Mouse (Mus musculus) R1 (cell line): ENCODE measurements at regions not wholly inside any gene's neighbourhood (a gene's known extent, or its start where the extent isn't known, plus 50 kb on each side); places are given as distances from the start of the nearest gene placed in this dataset.

Experiments used
- DNase-seq: peaks from one replicate; pipeline ENCODE4 v3.0.0-alpha.2; 2018; ENCODE audit warnings: low read depth, low spot score

DNA sequence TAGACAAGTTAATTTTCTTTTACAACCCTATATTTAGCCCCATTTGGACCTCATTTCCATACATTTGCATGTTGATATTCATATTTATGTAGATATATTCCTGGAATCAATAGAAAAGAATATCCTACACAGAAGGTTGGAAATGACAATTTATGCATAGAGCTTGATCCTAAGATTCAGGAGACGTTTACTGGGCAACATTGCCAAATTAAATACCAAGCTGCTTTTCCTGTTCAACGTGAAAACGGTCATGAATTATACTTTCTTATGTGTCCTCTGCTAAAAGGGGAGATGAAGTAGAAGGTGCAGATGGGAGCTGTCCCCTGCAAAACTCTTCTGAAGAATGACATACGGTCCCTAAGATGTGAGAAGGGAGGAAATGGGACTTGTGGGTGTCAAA lies 2888.9 kb upstream of the Lrrc6 start:
- DNase-seq: no peak

GRCm38 (mm10) chr15:69387466-69387865 lies 2886.8 kb upstream of the Lrrc6 start:
- DNase-seq: no peak

- no peak for DNase-seq
These were observed 2864.7 kb upstream of the Lrrc6 start for GRCm38 (mm10) chr15:69365440-69365839.

DNA sequence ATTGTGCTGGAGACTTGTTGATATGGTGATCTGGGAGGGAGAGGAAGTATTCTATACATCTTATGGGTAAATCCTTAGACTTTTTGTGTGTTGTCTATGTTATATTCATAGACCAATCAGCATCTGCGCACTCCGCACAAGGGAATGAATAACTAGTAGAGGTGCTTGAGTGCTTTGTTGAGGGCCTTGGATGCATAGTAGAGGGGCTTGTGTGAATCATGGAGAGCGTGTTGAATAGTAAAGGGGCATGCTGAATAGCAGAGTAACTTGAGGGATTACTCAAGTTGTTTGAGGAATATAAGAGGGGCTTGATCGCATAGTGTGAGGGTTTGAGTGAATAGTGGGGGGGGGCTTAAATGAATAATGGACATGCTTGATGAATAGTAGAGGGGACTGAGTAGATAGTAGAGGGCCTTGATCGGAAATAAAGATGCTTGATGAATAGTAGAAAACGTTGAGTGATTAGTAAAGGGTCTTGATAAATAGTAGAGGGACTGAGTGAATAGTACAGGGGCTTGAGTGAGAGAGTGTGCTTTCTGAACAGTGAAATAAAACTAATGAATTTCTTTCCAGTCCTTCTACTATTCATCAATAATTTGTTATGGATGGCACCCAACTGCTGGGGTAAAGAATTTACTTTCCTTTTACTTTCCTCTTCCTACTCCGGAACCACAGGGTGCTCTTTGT lies 2849.5 kb upstream of the Lrrc6 start:
- DNase-seq: no peak

DNA sequence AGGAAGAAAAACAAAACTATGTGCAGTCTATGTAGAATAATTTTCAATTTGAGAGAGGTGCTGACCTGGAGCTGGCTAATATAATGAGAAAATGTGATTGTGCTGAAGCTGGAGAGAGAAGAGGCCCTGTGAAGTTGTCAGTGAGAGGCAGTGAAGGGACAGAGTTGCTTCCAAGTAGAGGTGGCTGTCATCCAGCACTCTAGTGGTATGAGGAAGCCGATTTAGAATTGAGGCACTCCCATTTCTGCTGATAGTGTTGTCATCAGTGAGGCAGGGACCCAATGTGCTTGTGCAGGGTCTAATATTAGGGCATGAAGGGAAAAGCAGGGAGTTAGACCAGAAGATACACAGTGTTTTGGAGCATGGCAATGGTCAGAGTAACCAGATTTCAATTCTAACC lies 2845.4 kb upstream of the Lrrc6 start:
- no peak for DNase-seq

- no peak for DNase-seq
These were observed 2842.0 kb upstream of the Lrrc6 start for GRCm38 (mm10) chr15:69342759-69343158.

- no peak for DNase-seq
These were observed 2835.8 kb upstream of the Lrrc6 start for GRCm38 (mm10) chr15:69336491-69336890.

DNA sequence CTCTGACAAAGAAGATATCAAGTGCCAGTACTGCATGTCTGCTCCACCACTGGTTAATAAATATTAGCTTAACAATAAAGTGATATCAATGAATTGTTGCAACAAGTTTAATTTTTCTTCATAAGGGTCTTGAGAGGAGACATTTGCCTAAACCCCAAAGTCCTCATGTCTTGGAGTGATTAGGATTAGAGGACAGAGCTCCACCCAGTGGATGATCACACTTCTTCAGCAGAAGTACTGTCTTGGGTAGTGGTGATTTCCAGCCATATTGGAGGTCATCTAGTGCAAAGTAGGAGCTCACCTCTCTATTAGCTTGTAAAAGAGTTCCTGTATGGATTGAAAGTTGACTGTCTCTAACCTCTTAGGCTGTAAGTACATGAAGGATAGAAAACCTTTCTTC lies 2825.8 kb upstream of the Lrrc6 start:
- no peak for DNase-seq

DNA sequence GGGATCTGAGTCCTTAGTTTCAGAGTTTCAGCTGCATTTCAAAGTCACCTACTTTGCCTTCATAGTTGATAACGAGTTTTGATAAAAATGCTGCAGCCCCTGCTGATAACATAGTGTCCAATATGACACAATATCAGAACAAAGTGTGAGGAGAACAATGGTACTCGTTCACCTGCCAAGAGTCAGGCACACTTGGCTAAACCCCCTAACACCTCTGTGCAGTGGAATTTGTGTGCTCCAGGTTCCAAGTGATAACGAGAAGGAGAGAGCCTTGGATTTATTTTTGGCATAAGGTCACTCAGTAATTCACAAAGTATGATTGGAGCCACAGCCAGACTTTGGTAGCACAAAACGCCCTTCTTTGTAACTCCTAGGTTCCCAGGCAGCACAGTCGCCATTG lies 2802.4 kb upstream of the Lrrc6 start:
- no peak for DNase-seq

GRCm38 (mm10) chr15:69291273-69291672 lies 2790.6 kb upstream of the Lrrc6 start:
- no peak for DNase-seq

- no peak for DNase-seq
These were observed 2775.0 kb upstream of the Lrrc6 start for GRCm38 (mm10) chr15:69275546-69276255.

DNA sequence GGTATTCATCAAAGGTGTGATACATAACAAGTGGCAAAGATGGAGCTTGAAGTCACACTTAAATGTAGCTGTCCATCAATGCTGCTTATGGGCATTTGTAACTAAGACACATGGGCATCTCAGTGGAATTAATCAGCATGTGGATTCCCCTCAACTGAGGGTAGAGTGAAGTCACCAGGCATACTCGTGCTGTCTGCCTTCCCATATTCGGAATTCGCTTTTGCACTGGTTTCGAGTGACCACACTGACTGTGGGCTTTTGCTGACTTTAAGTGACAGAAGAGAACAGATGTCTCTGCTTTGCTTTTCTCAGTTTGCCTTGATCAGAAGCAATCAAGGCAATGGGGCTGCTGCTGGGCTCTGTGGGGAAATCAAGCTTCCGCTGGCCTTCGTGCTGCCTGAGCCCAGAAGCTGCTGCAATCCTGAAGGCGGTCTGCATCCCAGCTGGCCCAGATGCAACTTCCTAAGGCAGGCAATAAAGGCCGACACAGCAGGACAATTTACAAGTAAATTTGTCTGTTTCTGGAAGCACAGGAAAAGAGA lies 2773.6 kb upstream of the Lrrc6 start:
- DNase-seq: no peak

DNA sequence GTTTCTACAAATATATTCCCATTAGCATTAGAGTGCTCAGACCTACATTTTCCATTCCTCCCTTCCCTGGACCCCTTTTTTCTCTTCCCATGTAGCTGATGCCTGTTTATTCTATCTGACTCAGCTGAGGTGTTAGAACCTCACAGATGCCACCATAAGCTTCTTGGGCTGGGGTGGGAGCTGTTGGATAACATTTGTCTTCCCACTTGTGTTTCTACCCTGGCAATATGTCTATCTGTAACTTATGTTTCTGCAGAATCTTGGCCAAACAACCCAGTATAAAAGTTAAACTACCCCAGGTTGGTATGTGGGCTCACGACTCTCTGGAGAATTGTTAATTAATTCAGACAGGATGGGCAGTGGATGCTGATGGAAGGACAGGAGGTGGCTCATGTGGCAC lies 2772.8 kb upstream of the Lrrc6 start:
- DNase-seq: no peak

- no peak for DNase-seq
These were observed 2761.2 kb upstream of the Lrrc6 start for GRCm38 (mm10) chr15:69261940-69262339.

DNA sequence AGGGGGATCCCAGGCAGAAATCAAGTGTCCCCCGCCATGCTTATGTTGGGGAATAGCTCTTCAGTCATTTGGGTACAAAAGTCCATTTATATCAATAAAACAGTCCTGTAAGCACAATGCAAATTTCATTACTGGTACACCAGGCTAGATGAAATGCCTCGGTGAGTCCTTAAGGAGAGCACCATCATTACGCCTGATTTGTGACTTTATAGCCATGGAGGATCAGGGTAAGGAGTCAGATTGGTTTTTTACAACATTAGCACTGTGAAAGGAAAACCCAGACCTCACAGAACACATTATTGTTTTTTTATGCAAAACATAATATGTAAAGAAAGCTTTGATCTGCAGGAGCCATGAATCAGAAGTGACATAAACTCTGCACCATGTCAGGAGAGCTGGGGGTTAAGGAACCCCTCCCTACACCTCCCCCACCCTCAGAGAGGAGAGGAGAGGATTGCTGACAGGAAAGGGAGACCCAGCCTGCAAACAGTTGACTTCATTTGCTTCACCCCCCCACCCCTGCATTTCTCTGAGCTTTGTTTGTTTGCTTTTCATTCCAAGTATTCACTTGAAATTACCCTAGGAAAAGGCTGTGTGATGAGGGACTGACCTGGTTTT lies 2756.6 kb upstream of the Lrrc6 start:
- no peak for DNase-seq

- DNase-seq: no peak
These were observed 2753.0 kb upstream of the Lrrc6 start for GRCm38 (mm10) chr15:69253698-69254097.

DNA sequence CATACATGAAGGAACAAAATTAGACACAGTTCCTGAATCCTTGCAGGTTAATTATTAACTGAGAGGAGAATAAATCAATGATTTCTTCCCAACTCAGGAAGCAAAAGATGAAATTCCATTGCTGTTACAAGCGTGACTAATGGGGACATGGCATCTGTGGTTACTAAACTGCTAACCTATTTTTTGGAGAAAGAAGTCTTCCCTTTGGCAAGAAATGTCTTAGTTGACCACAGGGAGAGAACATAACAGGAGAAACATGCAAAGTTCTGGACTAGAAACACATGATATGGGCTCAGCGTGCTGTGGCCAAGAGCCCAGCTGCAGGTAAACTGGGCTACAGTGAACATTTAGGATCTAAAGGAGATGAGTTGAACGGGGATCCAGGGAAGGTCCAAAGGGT lies 2751.4 kb upstream of the Lrrc6 start:
- no peak for DNase-seq

- DNase-seq: no peak
These were observed 2745.7 kb upstream of the Lrrc6 start for GRCm38 (mm10) chr15:69246190-69246966.

GRCm38 (mm10) chr15:69235271-69235670 lies 2734.6 kb upstream of the Lrrc6 start:
- DNase-seq: no peak

GRCm38 (mm10) chr15:69224619-69225587 lies 2724.2 kb upstream of the Lrrc6 start:
- DNase-seq: no peak

DNA sequence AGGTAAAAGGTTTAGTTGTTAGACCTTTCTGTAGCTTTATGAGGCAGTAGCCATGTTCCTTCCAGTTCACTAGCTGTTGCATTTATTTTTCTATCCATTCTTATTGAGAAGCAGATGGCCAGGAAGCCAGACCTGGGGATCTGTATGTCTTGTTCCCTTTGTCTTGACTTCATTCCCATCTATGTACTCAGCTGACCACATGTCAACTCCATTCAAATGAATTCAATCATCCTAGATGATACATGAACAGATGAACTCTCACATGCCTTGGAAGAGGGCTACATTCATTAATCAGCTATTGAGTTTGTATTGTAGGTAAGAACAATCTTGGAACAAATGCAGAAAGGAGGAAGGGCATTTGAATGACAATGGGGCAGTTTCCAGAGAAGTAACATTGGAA lies 2722.7 kb upstream of the Lrrc6 start:
- no peak for DNase-seq
